Mouse (Mus musculus) limb, embryonic 10.5 days (tissue): Measurements from ENCODE around the gene Mpped1. TPM values are rescaled to one million over a fixed set of nuclear protein-coding genes. Genes with fewer than 3 reads are reported as not detected.

Experiments
- DNase-seq: peaks from one replicate; pipeline ENCODE4 v3.0.0-alpha.2; 2017; ENCODE audit warnings: low spot score
- H3K27ac ChIP-seq: fragments of 300-500 bp; sonication (generic); 2 replicates; pipeline ENCODE4 v1.5.1; 2016; ENCODE audit warnings: mild to moderate bottlenecking
- H3K27me3 ChIP-seq: fragments of 300-500 bp; sonication (generic); 2 replicates; pipeline ENCODE4 v1.6.1; 2016; ENCODE audit warnings: low read depth, mild to moderate bottlenecking; ENCODE audit not compliant: poor library complexity, severe bottlenecking
- H3K36me3 ChIP-seq: fragments of 300-500 bp; sonication (generic); 2 replicates; pipeline ENCODE4 v1.6.1; 2016; ENCODE audit warnings: mild to moderate bottlenecking, moderate library complexity
- H3K4me1 ChIP-seq: fragments of 300-500 bp; sonication (generic); 2 replicates; pipeline ENCODE4 v1.6.1; 2016
- H3K4me3 ChIP-seq: fragments of 300-500 bp; sonication (generic); 2 replicates; pipeline ENCODE4 v1.5.1; 2016; ENCODE audit warnings: mild to moderate bottlenecking, moderate library complexity
- H3K9me3 ChIP-seq: fragments of 300-500 bp; sonication (generic); replicated peaks from 2 replicates; pipeline ENCODE4 v1.6.1; 2016; ENCODE audit warnings: mild to moderate bottlenecking
- whole genome bisulfite sequencing: fragments of 180-500 bp; shearing (Covaris S2); methylation state at CpG from one replicate; pipeline ENCODE4 v1.1.7; 2016; 5-methylcytosine and 5-hydroxymethylcytosine counted together
- polyA plus RNA-seq: library from polyadenylated mRNA; unstranded; fragments of >200 nt; fragmentation: Nextera tagmentation; extraction: Ambion mirVana; gene quantifications from 2 replicates; pipeline ENCODE4 v1.2.1, GENCODE M21; 2016

Gene Mpped1
- polyA plus RNA-seq, result 2.4 and 3.8 TPM in 2 replicates

GRCm38 (mm10) chr15:83779387-83779786 lies at the start of gene Mpped1:
Mpped1 (plus strand) TSS chr15:83779467.
- Histone ChIP-seq H3K27ac (peak within 1 kb of the TSS; percentile 79), H3K27me3 (peaks cover 92% of the 10 kb centered on the region), H3K9me3 (no peaks in the 10 kb centered on the region), H3K4me1 (peaks cover 17% of the 10 kb centered on the region), H3K4me3 (peak within 1 kb of the TSS; percentile 72), H3K36me3 (no peaks in the 10 kb centered on the region)
- 4% methylated on average over 37 of the region's 37 CpGs for WGBS
- peak; percentile 54 for DNase-seq

- peak overlapping the region; percentile 25; the same call in 1 of the 2 replicates for H3K4me3 ChIP-seq
These were observed 38.4 kb upstream of the Mpped1 start for GRCm38 (mm10) chr15:83740676-83741422.

DNA sequence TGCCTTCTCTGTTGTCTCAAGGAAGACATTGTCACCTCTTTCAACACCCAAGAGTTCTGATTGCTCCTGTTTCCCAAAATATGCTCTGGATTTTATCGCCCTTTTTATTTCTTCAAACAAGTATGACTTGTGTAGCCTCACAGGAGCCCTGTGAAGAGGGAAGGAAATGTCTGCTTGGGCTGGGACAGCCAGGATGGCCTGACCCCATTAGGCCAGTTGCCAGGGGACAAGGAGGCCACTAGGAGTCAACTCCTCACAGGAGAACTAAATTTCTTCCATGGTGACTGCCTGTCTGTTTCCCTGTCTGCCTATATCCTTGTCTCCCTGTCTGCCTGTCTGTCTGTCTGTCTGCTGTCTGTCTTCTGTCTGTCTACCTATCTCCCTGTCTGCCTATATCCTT lies 37.2 kb upstream of the Mpped1 start:
- DNase-seq, result no peak
- H3K4me3 ChIP-seq, result no peak overlapping the region
- H3K27ac ChIP-seq, result peak overlapping the region; percentile 85
- no peaks in the 10 kb centered on the region for H3K27me3 ChIP-seq
- WGBS, result 93% methylated on average over 1 of the region's 1 CpGs
- no peaks in the 10 kb centered on the region for H3K36me3 ChIP-seq
- peaks cover 52% of the 10 kb centered on the region for H3K4me1 ChIP-seq
- H3K9me3 ChIP-seq, result no peaks in the 10 kb centered on the region

More at GRCm38 (mm10) chr15:83740676-83741422, 38.4 kb upstream of the Mpped1 start:
- peak; percentile 70 for DNase-seq
- Histone ChIP-seq H3K27ac (peak overlapping the region; percentile 85), H3K27me3 (no peaks in the 10 kb centered on the region), H3K36me3 (no peaks in the 10 kb centered on the region), H3K4me1 (peaks cover 57% of the 10 kb centered on the region), H3K9me3 (no peaks in the 10 kb centered on the region)
- 14% methylated on average over 21 of the region's 21 CpGs for WGBS

GRCm38 (mm10) chr15:83746311-83746710 lies 33.0 kb upstream of the Mpped1 start:
- peaks cover 43% of the 10 kb centered on the region for H3K4me1 ChIP-seq
- WGBS, result 74% methylated on average over 16 of the region's 16 CpGs
- H3K4me3 ChIP-seq, result no peak overlapping the region
- DNase-seq, result no peak
- H3K36me3 ChIP-seq, result no peaks in the 10 kb centered on the region
- H3K27me3 ChIP-seq, result no peaks in the 10 kb centered on the region
- H3K9me3 ChIP-seq, result no peaks in the 10 kb centered on the region
- peak overlapping the region; percentile 30; the same call in 1 of the 2 replicates for H3K27ac ChIP-seq

DNA sequence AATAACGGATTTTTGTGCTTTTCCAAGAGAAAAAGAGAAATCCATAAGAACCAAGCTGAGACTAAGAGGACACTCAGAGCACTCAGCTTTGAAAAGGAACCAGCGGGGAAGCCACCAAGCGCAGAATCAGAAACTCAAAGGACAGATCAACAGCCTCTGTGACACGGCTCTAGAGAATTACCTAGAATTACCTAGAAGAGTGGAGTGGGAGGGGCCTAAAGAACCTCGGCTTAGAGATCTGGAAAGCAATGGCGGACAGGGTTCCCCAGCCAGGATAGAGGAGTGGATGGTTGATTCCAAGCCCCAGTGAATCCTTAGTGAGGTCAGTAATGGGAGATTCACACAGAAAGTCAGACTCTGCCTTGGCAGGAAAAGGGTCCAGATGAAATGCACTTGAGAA lies 30.3 kb upstream of the Mpped1 start:
- Histone ChIP-seq H3K4me1 (peaks cover 20% of the 10 kb centered on the region; the same call in 1 of the 2 replicates), H3K36me3 (no peaks in the 10 kb centered on the region), H3K27ac (no peak overlapping the region), H3K4me3 (no peak overlapping the region), H3K9me3 (no peaks in the 10 kb centered on the region), H3K27me3 (no peaks in the 10 kb centered on the region)
- no peak for DNase-seq
- 84% methylated on average over 6 of the region's 6 CpGs for WGBS

DNA sequence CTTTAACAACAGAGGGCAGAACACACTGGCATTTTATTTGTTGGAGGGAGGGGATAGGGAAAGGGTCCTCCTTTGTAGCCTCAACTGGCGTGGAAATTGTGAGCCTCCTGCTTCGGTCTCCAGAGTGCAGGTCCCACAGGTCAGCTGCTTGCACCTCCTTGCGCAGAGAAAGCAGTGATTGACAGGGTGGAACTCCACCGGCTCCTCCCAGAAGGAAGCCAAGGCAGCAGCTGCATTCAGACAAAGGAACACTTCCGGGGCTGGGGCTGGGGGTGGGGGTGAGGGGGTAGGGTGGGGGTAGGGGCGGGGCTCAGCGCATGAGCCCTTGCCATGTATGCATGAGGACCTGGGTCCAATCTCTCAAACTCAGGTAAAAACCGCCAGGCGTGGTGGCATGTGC lies 29.8 kb upstream of the Mpped1 start:
- Histone ChIP-seq H3K4me3 (no peak overlapping the region), H3K27ac (peak overlapping the region; percentile 56; the same call in 1 of the 2 replicates), H3K4me1 (peaks cover 20% of the 10 kb centered on the region; the same call in 1 of the 2 replicates), H3K9me3 (no peaks in the 10 kb centered on the region), H3K27me3 (no peaks in the 10 kb centered on the region), H3K36me3 (no peaks in the 10 kb centered on the region)
- DNase-seq, result no peak
- 71% methylated on average over 9 of the region's 9 CpGs for WGBS

GRCm38 (mm10) chr15:83756742-83757141 lies 22.5 kb upstream of the Mpped1 start:
- H3K4me3 ChIP-seq, result no peak overlapping the region
- H3K9me3 ChIP-seq, result no peaks in the 10 kb centered on the region
- no peaks in the 10 kb centered on the region for H3K27me3 ChIP-seq
- no peaks in the 10 kb centered on the region for H3K36me3 ChIP-seq
- DNase-seq, result peak; percentile 76
- H3K4me1 ChIP-seq, result peaks cover 8% of the 10 kb centered on the region
- 29% methylated on average over 9 of the region's 9 CpGs for WGBS
- peak overlapping the region; percentile 25; the same call in 1 of the 2 replicates for H3K27ac ChIP-seq

- Histone ChIP-seq H3K4me1 (peaks cover 8% of the 10 kb centered on the region), H3K27me3 (no peaks in the 10 kb centered on the region), H3K4me3 (no peak overlapping the region), H3K27ac (peak overlapping the region; percentile 59), H3K9me3 (no peaks in the 10 kb centered on the region), H3K36me3 (no peaks in the 10 kb centered on the region)
- DNase-seq, result no peak
- 22% methylated on average over 4 of the region's 4 CpGs for WGBS
These were observed 20.3 kb upstream of the Mpped1 start for GRCm38 (mm10) chr15:83758958-83759357.

GRCm38 (mm10) chr15:83760683-83761082 lies 18.6 kb upstream of the Mpped1 start:
- peaks cover 22% of the 10 kb centered on the region for H3K4me1 ChIP-seq
- H3K9me3 ChIP-seq, result no peaks in the 10 kb centered on the region
- no peak overlapping the region for H3K4me3 ChIP-seq
- WGBS, result 6% methylated on average over 10 of the region's 10 CpGs
- DNase-seq, result peak; percentile 86
- H3K27me3 ChIP-seq, result no peaks in the 10 kb centered on the region
- H3K27ac ChIP-seq, result no peak overlapping the region
- no peaks in the 10 kb centered on the region for H3K36me3 ChIP-seq

- 92% methylated on average over 13 of the region's 13 CpGs for WGBS
- H3K4me3 ChIP-seq, result no peak overlapping the region
- H3K9me3 ChIP-seq, result no peaks in the 10 kb centered on the region
- H3K27me3 ChIP-seq, result no peaks in the 10 kb centered on the region
- peaks cover 29% of the 10 kb centered on the region for H3K4me1 ChIP-seq
- no peak overlapping the region for H3K27ac ChIP-seq
- H3K36me3 ChIP-seq, result no peaks in the 10 kb centered on the region
- DNase-seq, result no peak
These were observed 17.8 kb upstream of the Mpped1 start for GRCm38 (mm10) chr15:83761512-83761911.

DNA sequence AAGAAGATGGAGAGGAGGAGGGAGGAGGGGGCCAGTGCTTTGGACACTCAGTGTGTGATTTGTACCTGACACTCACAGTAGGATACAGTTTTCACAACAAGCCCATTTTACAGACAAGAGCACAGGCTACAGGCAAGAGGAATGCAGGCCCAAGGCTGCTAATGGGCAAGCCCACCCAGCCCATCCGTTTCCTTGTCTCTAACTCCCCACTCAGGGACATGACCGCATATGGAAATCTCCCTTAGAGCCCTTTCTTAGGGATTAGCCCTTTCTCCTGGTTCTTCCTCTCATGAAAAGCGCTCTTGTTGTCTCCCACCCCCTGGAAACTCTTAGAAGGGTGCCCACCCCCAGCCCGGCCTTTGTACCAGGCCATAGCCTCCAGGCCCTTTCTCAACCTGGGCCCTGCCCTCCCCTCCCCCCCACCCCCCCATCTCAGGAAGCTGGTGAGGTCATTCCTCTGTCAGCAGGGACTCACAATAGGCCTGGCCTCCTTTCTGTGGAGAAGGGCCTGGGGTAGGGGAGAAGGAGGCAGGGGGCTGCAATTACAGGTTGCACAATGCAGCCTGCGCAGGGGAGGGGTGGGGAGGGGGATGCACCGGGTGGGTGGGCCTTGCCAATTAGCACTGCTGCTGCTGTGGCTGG lies 13.8 kb upstream of the Mpped1 start:
- Histone ChIP-seq H3K36me3 (no peaks in the 10 kb centered on the region), H3K27ac (peak overlapping the region; percentile 72), H3K27me3 (peaks cover 11% of the 10 kb centered on the region), H3K4me3 (no peak overlapping the region), H3K4me1 (peaks cover 24% of the 10 kb centered on the region), H3K9me3 (no peaks in the 10 kb centered on the region)
- peak; percentile 59 for DNase-seq
- WGBS, result 30% methylated on average over 6 of the region's 6 CpGs

GRCm38 (mm10) chr15:83771346-83772053 lies 7.8 kb upstream of the Mpped1 start:
- 84% methylated on average over 8 of the region's 8 CpGs for WGBS
- Histone ChIP-seq H3K4me1 (0 out of 2 replicates have a peak, but pooled peaks cover under 1% of the 10 kb centered on the region), H3K4me3 (no peak overlapping the region), H3K9me3 (no peaks in the 10 kb centered on the region), H3K27ac (no peak overlapping the region), H3K27me3 (peaks cover 55% of the 10 kb centered on the region), H3K36me3 (no peaks in the 10 kb centered on the region)
- DNase-seq, result no peak

- no peaks in the 10 kb centered on the region for H3K36me3 ChIP-seq
- H3K27me3 ChIP-seq, result peaks cover 61% of the 10 kb centered on the region
- H3K4me3 ChIP-seq, result no peak overlapping the region
- no peaks in the 10 kb centered on the region for H3K4me1 ChIP-seq
- 66% methylated on average over 5 of the region's 5 CpGs for WGBS
- DNase-seq, result no peak
- H3K27ac ChIP-seq, result no peak overlapping the region
- no peaks in the 10 kb centered on the region for H3K9me3 ChIP-seq
These were observed 6.8 kb upstream of the Mpped1 start for GRCm38 (mm10) chr15:83772460-83772859.
